Mouse (Mus musculus): ENCODE measurements around the gene Csad. TPM values are rescaled to one million over a fixed set of nuclear protein-coding genes. Genes with fewer than 3 reads are reported as not detected.
"Not testable (repeated sequence)": the region's sequence is repeated elsewhere in the genome, so short reads cannot be mapped to it uniquely, and the experiment has no call there.

Csad gene
- polyA plus RNA-seq, 1 experiment from 2014 or later = 33.3 TPM

DNA sequence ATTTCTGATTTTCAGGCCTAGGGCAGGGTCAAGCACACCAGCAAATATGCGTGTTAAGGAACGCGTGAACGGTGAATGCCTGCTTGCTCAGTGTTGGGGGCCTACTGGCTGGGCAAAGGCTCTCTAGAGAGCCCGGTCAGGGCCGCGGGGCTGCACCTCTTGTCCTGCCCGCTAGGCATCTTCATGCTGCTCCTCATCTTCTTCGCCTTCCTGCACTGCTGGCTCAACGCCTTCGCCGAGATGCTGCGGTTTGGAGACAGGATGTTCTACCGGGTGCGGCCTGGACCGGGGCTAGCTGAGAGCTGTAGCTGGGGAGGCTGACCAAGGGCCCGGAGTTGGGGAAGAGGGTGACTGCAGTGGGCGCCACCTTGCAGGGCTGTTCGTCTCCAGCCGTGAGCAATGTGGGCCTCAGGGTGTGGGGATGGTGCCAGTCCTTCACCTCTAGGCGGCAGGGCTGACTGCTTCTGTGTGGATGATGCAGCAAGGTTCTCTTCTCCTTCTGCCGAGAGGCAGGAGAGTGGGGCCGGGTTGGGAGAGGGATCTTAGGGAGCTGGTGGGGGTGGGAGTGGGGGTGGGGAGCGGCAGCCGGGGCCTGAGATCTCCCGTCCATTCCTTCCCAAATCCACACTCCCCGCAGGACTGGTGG, 44.0 kb downstream of the Csad start:
- 64% methylated on average over 26 of the region's 27 CpGs for WGBS
- no peak for ATAC-seq (ENCODE audit: low FRiP score)
- H3K36me3 ChIP-seq (replicated peaks; ENCODE audit: control insufficient read depth, insufficient read depth) = no peaks in the 10 kb centered on the region
- no peak overlapping the region for H3K9ac ChIP-seq
- no peaks in the 10 kb centered on the region for H3K27me3 ChIP-seq (ENCODE audit: control insufficient read depth, insufficient read depth, low read length)
- no peak overlapping the region for H3K4me3 ChIP-seq (replicated peaks; ENCODE audit: low read length)
- H3K4me2 ChIP-seq (replicated peaks) = no peak overlapping the region
- H3K9me3 ChIP-seq (ENCODE audit: control insufficient read depth, low read length) = no peaks in the 10 kb centered on the region
- no peak overlapping the region for H3K27ac ChIP-seq
- DNase-seq (ENCODE audit: low spot score) = no peak
- no peaks in the 10 kb centered on the region; the same call in 1 of the 2 replicates for H3K4me1 ChIP-seq (replicated peaks; ENCODE audit: control insufficient read depth, insufficient read depth, low read length)

DNA sequence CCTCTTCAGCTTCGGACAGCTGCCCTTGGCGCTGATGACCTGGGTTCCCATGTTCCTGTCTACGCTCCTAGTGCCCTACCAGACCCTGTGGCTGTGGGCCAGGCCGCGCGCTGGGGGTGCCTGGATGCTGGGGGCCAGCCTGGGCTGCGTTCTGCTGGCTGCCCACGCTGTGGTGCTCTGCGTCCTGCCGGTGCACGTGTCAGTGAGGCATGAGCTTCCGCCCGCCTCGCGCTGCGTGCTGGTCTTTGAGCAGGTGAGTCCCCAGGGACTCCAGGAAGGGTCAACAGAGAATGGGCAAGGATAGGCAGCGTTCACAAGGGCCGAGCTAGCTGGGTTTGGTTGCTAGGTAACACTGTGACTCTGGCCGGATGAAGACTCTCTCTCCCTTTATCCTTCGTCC, 47.7 kb downstream of the Csad start:
- WGBS = 26% methylated on average over 20 of the region's 20 CpGs
- H3K36me3 ChIP-seq (replicated peaks; ENCODE audit: control insufficient read depth, insufficient read depth) = no peaks in the 10 kb centered on the region
- DNase-seq (ENCODE audit: low spot score) (peak; percentile 42), ATAC-seq (ENCODE audit: low FRiP score) (no peak)
- no peak overlapping the region for H3K9ac ChIP-seq
- no peaks in the 10 kb centered on the region; the same call in 1 of the 2 replicates for H3K4me1 ChIP-seq (replicated peaks; ENCODE audit: control insufficient read depth, insufficient read depth, low read length)
- no peak overlapping the region for H3K4me3 ChIP-seq (replicated peaks; ENCODE audit: low read length)
- H3K27me3 ChIP-seq (ENCODE audit: control insufficient read depth, insufficient read depth, low read length) = no peaks in the 10 kb centered on the region
- H3K27ac ChIP-seq = no peak overlapping the region
- H3K9me3 ChIP-seq (ENCODE audit: control insufficient read depth, low read length) = no peaks in the 10 kb centered on the region
- no peak overlapping the region for H3K4me2 ChIP-seq (replicated peaks)

DNA sequence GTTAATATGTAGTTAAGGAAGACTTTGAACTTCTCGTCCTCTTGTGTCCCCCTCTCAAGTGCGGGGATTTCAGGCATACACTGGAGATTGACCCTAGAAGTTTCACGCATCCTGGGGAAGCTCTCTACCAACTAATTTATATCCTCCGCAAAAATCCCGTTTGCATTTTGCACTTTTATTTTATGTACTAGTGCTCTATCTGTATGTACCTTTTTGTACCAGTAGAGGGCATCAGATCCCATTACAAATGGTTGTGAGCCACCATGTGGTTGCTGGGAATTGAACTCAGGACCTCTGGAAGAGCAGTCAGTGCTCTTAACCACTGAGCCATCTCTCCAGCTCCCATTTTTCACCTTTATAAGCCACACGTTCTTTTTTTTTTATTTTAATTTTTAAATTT, 49.5 kb downstream of the Csad start:
- H3K27ac ChIP-seq; H3K4me1 ChIP-seq (replicated peaks; ENCODE audit: control insufficient read depth, insufficient read depth, low read length); H3K9me3 ChIP-seq (ENCODE audit: control insufficient read depth, low read length); H3K4me2 ChIP-seq (replicated peaks); H3K9ac ChIP-seq; ATAC-seq (ENCODE audit: low FRiP score); H3K4me3 ChIP-seq (replicated peaks; ENCODE audit: low read length); DNase-seq (ENCODE audit: low spot score); H3K27me3 ChIP-seq (ENCODE audit: control insufficient read depth, insufficient read depth, low read length); H3K36me3 ChIP-seq (replicated peaks; ENCODE audit: control insufficient read depth, insufficient read depth): not testable (repeated sequence)
- whole genome bisulfite sequencing = 93% methylated on average over 6 of the region's 6 CpGs

DNA sequence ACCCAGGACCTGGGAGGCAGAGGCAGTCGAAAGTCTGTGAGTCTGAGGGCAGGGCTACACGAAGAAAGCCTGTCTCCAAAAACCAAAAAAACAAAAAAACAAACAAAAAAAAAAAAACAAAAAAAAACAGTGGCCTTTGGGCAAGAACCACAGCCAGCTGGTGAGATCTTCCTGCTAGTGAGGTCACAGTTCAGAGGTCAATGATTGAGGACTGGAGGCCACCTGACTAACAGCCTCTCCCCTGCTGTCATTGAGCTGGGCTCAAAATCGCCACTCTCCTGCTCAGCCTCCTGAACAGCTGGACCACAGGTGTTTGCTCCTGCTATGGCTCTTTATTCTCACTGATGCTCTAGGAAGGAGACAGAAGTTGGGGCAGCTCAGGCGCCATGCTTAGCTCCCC, 51.9 kb downstream of the Csad start:
- Histone ChIP-seq H3K9ac (no peak overlapping the region), H3K4me1 (replicated peaks; ENCODE audit: control insufficient read depth, insufficient read depth, low read length) (no peaks in the 10 kb centered on the region; the same call in 1 of the 2 replicates), H3K4me3 (replicated peaks; ENCODE audit: low read length) (no peak overlapping the region), H3K4me2 (replicated peaks) (no peak overlapping the region), H3K27ac (no peak overlapping the region), H3K36me3 (replicated peaks; ENCODE audit: control insufficient read depth, insufficient read depth) (no peaks in the 10 kb centered on the region), H3K27me3 (ENCODE audit: control insufficient read depth, insufficient read depth, low read length) (no peaks in the 10 kb centered on the region), H3K9me3 (ENCODE audit: control insufficient read depth, low read length) (no peaks in the 10 kb centered on the region)
- DNase-seq (ENCODE audit: low spot score) (no peak), ATAC-seq (ENCODE audit: low FRiP score) (no peak)
- 12% methylated on average over 4 of the region's 4 CpGs for WGBS

DNA sequence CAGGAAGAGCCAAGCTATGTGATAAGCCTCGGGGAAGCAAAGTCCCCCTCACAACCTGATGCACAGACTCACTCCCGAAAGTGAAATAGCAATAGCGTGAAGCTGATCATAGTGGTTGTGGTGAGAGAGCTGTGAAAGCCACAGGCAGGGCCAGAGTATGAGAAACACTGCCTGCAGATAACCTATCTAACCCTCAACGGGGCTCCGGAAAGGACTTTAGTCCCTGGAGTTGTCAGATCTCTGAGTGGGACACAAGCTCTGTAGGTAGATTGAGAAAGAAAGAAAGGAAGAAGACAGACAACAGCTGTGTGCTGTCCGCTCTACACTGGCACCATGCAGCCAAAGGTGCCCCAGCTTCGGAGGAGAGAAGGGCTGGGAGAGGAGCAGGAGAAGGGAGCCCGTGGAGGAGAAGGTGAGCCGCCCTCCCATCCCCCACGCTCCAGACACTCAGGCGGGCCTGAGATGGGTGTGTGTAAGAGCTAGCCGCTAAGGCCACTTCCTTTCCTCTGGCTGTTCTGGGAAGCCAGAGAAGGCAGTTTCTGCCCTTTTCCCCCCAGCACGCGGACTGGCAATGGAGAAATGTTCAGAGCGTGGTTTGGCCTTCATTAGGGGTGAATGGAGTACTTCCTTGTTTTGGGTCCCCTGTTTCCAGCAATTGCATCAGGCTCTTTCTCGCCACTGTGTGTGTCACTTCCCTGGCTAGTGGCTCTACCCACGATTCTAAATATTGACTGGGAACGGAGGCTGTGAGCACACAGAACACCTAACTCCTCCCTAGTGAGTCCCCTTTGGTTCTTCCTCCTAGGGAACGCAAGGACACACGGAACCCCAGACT, 54.0 kb downstream of the Csad start, which contains the start of gene Soat2:
TSS of gene Soat2 (plus strand) at position 226 of the 835 bp plus-strand sequence.
- Histone ChIP-seq H3K4me3 (replicated peaks; ENCODE audit: low read length) (no peak within 1 kb of the TSS), H3K36me3 (replicated peaks; ENCODE audit: control insufficient read depth, insufficient read depth) (no peaks in the 10 kb centered on the region), H3K4me1 (replicated peaks; ENCODE audit: control insufficient read depth, insufficient read depth, low read length) (no peaks in the 10 kb centered on the region), H3K27ac (no peak within 1 kb of the TSS), H3K9ac (no peak within 1 kb of the TSS), H3K27me3 (ENCODE audit: control insufficient read depth, insufficient read depth, low read length) (peaks cover 7% of the 10 kb centered on the region), H3K4me2 (replicated peaks) (no peak within 1 kb of the TSS), H3K9me3 (ENCODE audit: control insufficient read depth, low read length) (no peaks in the 10 kb centered on the region)
- DNase-seq (ENCODE audit: low spot score) (no peak), ATAC-seq (ENCODE audit: low FRiP score) (no peak)
- 54% methylated on average over 20 of the region's 20 CpGs for WGBS

GRCm38 (mm10) chr15:102149561-102149960, 55.0 kb downstream of the Csad start:
- no peak overlapping the region for H3K27ac ChIP-seq
- WGBS = 77% methylated on average over 4 of the region's 4 CpGs
- peaks cover 17% of the 10 kb centered on the region for H3K27me3 ChIP-seq (ENCODE audit: control insufficient read depth, insufficient read depth, low read length)
- ATAC-seq (ENCODE audit: low FRiP score) (no peak), DNase-seq (ENCODE audit: low spot score) (no peak)
- no peaks in the 10 kb centered on the region for H3K36me3 ChIP-seq (replicated peaks; ENCODE audit: control insufficient read depth, insufficient read depth)
- no peak overlapping the region for H3K4me2 ChIP-seq (replicated peaks)
- no peaks in the 10 kb centered on the region for H3K4me1 ChIP-seq (replicated peaks; ENCODE audit: control insufficient read depth, insufficient read depth, low read length)
- H3K9ac ChIP-seq = no peak overlapping the region
- H3K4me3 ChIP-seq (replicated peaks; ENCODE audit: low read length) = no peak overlapping the region
- H3K9me3 ChIP-seq (ENCODE audit: control insufficient read depth, low read length) = no peaks in the 10 kb centered on the region

DNA sequence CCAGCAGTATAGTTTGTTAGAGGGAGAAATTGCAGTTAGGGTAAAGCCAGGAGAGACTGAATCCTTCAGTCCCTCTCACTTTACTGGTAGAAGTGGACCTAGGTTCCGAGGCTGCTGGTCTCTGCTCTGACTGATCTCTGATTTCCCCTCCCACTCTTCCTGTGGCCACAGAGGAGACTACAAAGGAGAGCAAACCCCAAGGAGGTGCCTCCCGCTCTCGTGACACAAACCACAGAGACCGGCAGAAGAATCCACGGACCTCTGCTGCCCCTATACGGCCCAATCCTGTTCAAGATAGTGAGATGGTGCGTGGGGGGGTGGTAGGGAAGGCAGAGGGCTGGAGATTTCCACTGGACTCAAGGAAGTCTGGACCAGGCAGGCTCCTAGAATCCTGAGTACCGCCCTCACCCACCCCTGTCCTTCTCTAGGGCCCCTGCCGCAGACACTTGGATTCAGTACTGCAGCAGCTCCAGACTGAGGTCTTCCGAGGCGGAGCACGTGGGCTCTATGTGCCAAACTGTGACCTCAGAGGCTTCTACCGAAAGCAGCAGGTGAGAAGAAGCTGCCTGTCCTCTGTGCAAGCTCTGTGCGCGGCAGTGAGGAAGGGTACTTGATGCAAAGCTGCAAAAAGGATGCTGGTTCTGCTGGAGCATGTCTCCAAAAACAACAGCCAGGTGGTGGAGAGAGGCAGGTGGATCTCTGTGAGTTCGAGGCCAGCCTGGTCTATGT, 56.7 kb downstream of the Csad start:
- H3K9me3 ChIP-seq (ENCODE audit: control insufficient read depth, low read length) = no peaks in the 10 kb centered on the region
- no peaks in the 10 kb centered on the region for H3K4me1 ChIP-seq (replicated peaks; ENCODE audit: control insufficient read depth, insufficient read depth, low read length)
- H3K4me2 ChIP-seq (replicated peaks) = no peak overlapping the region
- no peak for ATAC-seq (ENCODE audit: low FRiP score)
- peaks cover 32% of the 10 kb centered on the region for H3K27me3 ChIP-seq (ENCODE audit: control insufficient read depth, insufficient read depth, low read length)
- no peak overlapping the region for H3K27ac ChIP-seq
- no peak overlapping the region for H3K4me3 ChIP-seq (replicated peaks; ENCODE audit: low read length)
- WGBS = 76% methylated on average over 16 of the region's 16 CpGs
- H3K36me3 ChIP-seq (replicated peaks; ENCODE audit: control insufficient read depth, insufficient read depth) = no peaks in the 10 kb centered on the region
- DNase-seq (ENCODE audit: low spot score) = no peak
- no peak overlapping the region for H3K9ac ChIP-seq

DNA sequence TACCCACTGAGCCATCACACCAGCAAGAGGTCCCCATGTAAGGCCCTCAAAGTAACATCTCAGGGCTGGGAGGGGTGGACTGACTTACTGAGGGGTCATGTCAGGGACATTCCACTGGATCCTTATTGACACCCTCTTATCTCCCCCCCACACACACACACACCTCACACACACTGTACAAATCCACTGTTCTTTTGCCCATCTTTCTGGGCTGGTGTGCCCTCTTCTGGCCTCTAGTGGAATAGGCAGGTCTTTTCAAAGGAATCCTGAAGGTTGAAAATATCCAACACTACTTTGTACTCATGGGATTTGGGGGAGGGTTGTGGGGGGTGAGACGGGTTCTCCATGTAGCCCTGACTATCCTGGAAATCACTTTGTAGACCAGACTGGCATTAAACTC, 57.6 kb downstream of the Csad start:
- H3K4me1 ChIP-seq (replicated peaks; ENCODE audit: control insufficient read depth, insufficient read depth, low read length) = no peaks in the 10 kb centered on the region
- 0 out of 2 replicates have a peak, but pooled peaks have one; percentile 31 for ATAC-seq (ENCODE audit: low FRiP score)
- no peaks in the 10 kb centered on the region for H3K9me3 ChIP-seq (ENCODE audit: control insufficient read depth, low read length)
- H3K9ac ChIP-seq = no peak overlapping the region
- H3K27ac ChIP-seq = no peak overlapping the region
- H3K4me2 ChIP-seq (replicated peaks) = no peak overlapping the region
- H3K36me3 ChIP-seq (replicated peaks; ENCODE audit: control insufficient read depth, insufficient read depth) = no peaks in the 10 kb centered on the region
- no peak overlapping the region for H3K4me3 ChIP-seq (replicated peaks; ENCODE audit: low read length)
- H3K27me3 ChIP-seq (ENCODE audit: control insufficient read depth, insufficient read depth, low read length) = peaks cover 32% of the 10 kb centered on the region
- peak; percentile 60 for DNase-seq (ENCODE audit: low spot score)
- 3% methylated on average over 1 of the region's 1 CpGs for WGBS

DNA sequence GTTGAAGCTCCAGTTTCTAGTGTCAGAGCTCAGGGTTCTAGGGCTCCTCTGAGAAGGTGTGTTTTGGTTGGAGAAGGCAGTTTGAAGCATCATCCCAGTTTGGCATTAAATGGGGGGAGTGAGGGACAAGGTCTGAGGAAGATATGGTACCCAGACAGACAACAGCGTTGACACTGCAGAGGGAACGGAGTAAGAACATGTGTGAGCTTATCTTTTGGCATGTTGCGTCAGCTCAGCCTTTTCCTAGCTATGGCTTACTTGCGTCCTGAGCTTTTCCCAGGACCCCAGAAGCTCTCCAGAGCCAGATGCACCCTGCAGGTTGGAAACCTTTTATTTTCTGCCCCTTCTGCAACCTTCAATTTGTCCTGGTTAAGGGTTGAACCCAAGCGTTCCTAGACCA, 58.4 kb downstream of the Csad start:
- no peak overlapping the region for H3K9ac ChIP-seq
- no peak overlapping the region for H3K4me2 ChIP-seq (replicated peaks)
- no peak overlapping the region for H3K4me3 ChIP-seq (replicated peaks; ENCODE audit: low read length)
- 89% methylated on average over 5 of the region's 5 CpGs for WGBS
- H3K4me1 ChIP-seq (replicated peaks; ENCODE audit: control insufficient read depth, insufficient read depth, low read length) = no peaks in the 10 kb centered on the region
- DNase-seq (ENCODE audit: low spot score) (no peak), ATAC-seq (ENCODE audit: low FRiP score) (no peak)
- H3K27me3 ChIP-seq (ENCODE audit: control insufficient read depth, insufficient read depth, low read length) = peaks cover 32% of the 10 kb centered on the region
- H3K9me3 ChIP-seq (ENCODE audit: control insufficient read depth, low read length) = no peaks in the 10 kb centered on the region
- no peaks in the 10 kb centered on the region for H3K36me3 ChIP-seq (replicated peaks; ENCODE audit: control insufficient read depth, insufficient read depth)
- no peak overlapping the region for H3K27ac ChIP-seq
